Mouse (Mus musculus) CH12.LX (cell line): ENCODE measurements at regions not wholly inside any gene's neighbourhood (a gene's known extent, or its start where the extent isn't known, plus 50 kb on each side); places are given as distances from the start of the nearest gene placed in this dataset.

Experiments
- POLR2A ChIP-seq: IDR thresholded peaks from 2 replicates; pipeline ENCODE4 v1.6.1; 2011; ENCODE audit warnings: low read depth, mild to moderate bottlenecking, improper control_type of control experiment, low read length
- ZMIZ1 ChIP-seq: IDR thresholded peaks from 2 replicates; pipeline ENCODE4 v1.6.1; 2012; ENCODE audit warnings: low read depth, mild to moderate bottlenecking, inconsistent platforms, low read length, improper control_type of control experiment

DNA sequence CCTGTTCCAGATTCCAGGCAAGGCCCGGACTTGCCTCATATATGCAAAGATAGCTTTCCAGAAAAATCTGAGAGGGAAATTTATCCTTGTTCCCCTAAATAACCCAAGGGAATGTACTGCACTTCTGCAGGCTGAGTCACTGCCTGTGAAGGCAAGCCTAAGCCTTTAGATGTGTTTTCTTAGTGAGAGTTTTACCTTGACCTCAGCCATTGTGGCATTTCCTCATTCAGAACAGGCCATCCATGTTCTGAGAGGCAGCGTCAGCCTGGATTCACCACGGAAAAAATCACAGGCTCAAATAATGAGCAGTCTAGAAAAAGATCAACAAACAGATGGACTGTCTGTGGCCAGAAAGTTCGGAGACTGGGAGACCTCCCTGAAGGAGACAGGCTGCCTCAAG is 99.0 kb upstream of the Ptch1 start:
- TF ChIP-seq POLR2A (no peak), ZMIZ1 (no peak)
